ENCODE assay signal across 14 mouse cellular contexts in the genomic region with DNA sequence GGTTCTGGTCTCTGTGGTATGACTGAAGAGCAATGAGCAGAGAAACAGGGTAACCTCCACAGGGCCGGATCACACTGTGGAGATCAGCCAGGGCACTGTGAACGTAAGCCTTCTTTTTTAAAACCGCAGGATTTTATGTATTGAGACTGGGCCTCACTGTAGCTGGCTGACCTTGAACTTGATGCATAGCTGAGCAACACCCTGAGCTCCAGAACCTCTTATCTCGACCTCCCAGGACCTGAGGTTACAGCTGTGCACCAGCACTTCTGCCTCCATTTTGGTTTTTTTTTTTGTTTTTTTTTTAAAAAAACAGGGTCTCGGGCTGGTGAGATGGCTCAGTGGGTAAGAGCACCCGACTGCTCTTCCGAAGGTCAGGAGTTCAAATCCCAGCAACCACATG.
"Had no signal": no experiment of that assay in that cellular context is flagged by ENCODE, and none has a peak within 500 bp of the region (broad histone marks: within the 10 kb centered on the region; RNA-seq: fewer than 3 reads in every experiment).

No protein-coding gene starts in this region.

- H3K27me3 ChIP-seq: midbrain, embryonic 12.5 days had no signal

- H3K9ac ChIP-seq: midbrain, embryonic 12.5 days had no signal

- ATAC-seq: lung, postnatal 0 days had no signal

- DNase-seq: kidney, adult 11 months; kidney, adult 9 months; kidney, postnatal 36 days; lung, adult 2 months; lung, postnatal 36 days; right cerebral cortex, adult 18-20 months; spleen, adult 18-20 months; thymus, adult 18-20 months; thymus, postnatal 14 days had no signal

- H3K4me2 ChIP-seq: midbrain, embryonic 12.5 days had no signal

- H3K36me3 ChIP-seq: limb, embryonic 10.5 days; midbrain, embryonic 12.5 days had no signal

- H3K4me3 ChIP-seq: layer of hippocampus, adult 2 months; limb, embryonic 10.5 days; midbrain, embryonic 12.5 days had no signal

- H3K27ac ChIP-seq: kidney, postnatal 0 days; layer of hippocampus, adult 2 months; limb, embryonic 10.5 days; midbrain, embryonic 12.5 days had no signal

- H3K9me3 ChIP-seq: limb, embryonic 10.5 days had no signal
